Mouse (Mus musculus): Measurements from ENCODE around the gene Gm9789. TPM values are rescaled to one million over a fixed set of nuclear protein-coding genes. Genes with fewer than 3 reads are reported as not detected.
"Not testable (repeated sequence)": the region's sequence is repeated elsewhere in the genome, so short reads cannot be mapped to it uniquely, and the experiment has no call there.

The Gm9789 gene
- polyA plus RNA-seq (2015; fragmentation: Nextera tagmentation; extraction: Ambion mirVana) = not detected in 2 replicates

GRCm38 (mm10) chr16:89157652-89158051 lies at the start of gene Gm9789:
Gene Gm9789 (plus strand): TSS chr16:89157952.
- Histone ChIP-seq H3K9ac (replicated peaks) (no peak within 1 kb of the TSS), H3K27ac (replicated peaks) (no peak within 1 kb of the TSS), H3K4me2 (replicated peaks) (no peak within 1 kb of the TSS), H3K27me3 (no peaks in the 10 kb centered on the region), H3K36me3 (no peaks in the 10 kb centered on the region), H3K4me1 (no peaks in the 10 kb centered on the region), H3K9me3 (no peaks in the 10 kb centered on the region), H3K4me3 (no peak within 1 kb of the TSS)
- ATAC-seq (replicated peaks) = no peak
- 83% methylated on average over 4 of the region's 4 CpGs for WGBS

- no peak for ATAC-seq (replicated peaks)
Observed at GRCm38 (mm10) chr16:89140551-89140950, 17.2 kb upstream of the Gm9789 start, which contains the start of gene Gm6358. Gene Gm6358 (plus strand): TSS chr16:89140851.

GRCm38 (mm10) chr16:89150786-89151185 lies 7.0 kb upstream of the Gm9789 start, which contains the start of gene Gm10061:
Gene Gm10061 (plus strand): TSS chr16:89151086.
- no peaks in the 10 kb centered on the region for H3K9me3 ChIP-seq
- H3K36me3 ChIP-seq = no peaks in the 10 kb centered on the region
- H3K27me3 ChIP-seq = no peaks in the 10 kb centered on the region
- H3K4me1 ChIP-seq = no peaks in the 10 kb centered on the region
- 94% methylated on average over 1 of the region's 1 CpGs for WGBS
- H3K4me2 ChIP-seq (replicated peaks) = no peak within 1 kb of the TSS
- no peak within 1 kb of the TSS for H3K4me3 ChIP-seq
- ATAC-seq (replicated peaks) = no peak
- H3K9ac ChIP-seq (replicated peaks) = no peak within 1 kb of the TSS
- no peak within 1 kb of the TSS for H3K27ac ChIP-seq (replicated peaks)

More at GRCm38 (mm10) chr16:89140551-89140950, 17.2 kb upstream of the Gm9789 start, which contains the start of gene Gm6358:
- no peaks in the 10 kb centered on the region for H3K9me3 ChIP-seq
- H3K4me3 ChIP-seq = no peak within 1 kb of the TSS
- 97% methylated on average over 1 of the region's 1 CpGs for WGBS
- no peaks in the 10 kb centered on the region for H3K36me3 ChIP-seq
- no peak within 1 kb of the TSS for H3K9ac ChIP-seq (replicated peaks)
- no peak within 1 kb of the TSS for H3K4me2 ChIP-seq (replicated peaks)
- no peaks in the 10 kb centered on the region for H3K4me1 ChIP-seq
- H3K27me3 ChIP-seq = no peaks in the 10 kb centered on the region
- H3K27ac ChIP-seq (replicated peaks) = no peak within 1 kb of the TSS

- not testable (repeated sequence) for H3K4me2 ChIP-seq (replicated peaks); H3K36me3 ChIP-seq; H3K27ac ChIP-seq (replicated peaks); H3K9me3 ChIP-seq; ATAC-seq (replicated peaks); H3K9ac ChIP-seq (replicated peaks); H3K27me3 ChIP-seq; H3K4me1 ChIP-seq; H3K4me3 ChIP-seq
Observed at GRCm38 (mm10) chr16:89169190-89169589, 11.4 kb downstream of the Gm9789 start, which contains the start of gene Gm7735. Gene Gm7735 (plus strand): TSS chr16:89169490.

GRCm38 (mm10) chr16:89174435-89174834 lies 16.7 kb downstream of the Gm9789 start, which contains the start of gene 1110057P08Rik:
Gene 1110057P08Rik (plus strand): TSS chr16:89174735.
- no peaks in the 10 kb centered on the region for H3K27me3 ChIP-seq
- no peaks in the 10 kb centered on the region for H3K9me3 ChIP-seq
- no peak within 1 kb of the TSS for H3K9ac ChIP-seq (replicated peaks)
- 81% methylated on average over 2 of the region's 2 CpGs for WGBS
- no peak within 1 kb of the TSS for H3K27ac ChIP-seq (replicated peaks)
- H3K4me3 ChIP-seq = no peak within 1 kb of the TSS
- no peak for ATAC-seq (replicated peaks)
- no peaks in the 10 kb centered on the region for H3K4me1 ChIP-seq
- no peak within 1 kb of the TSS for H3K4me2 ChIP-seq (replicated peaks)
- no peaks in the 10 kb centered on the region for H3K36me3 ChIP-seq

GRCm38 (mm10) chr16:89188621-89189020 lies 30.9 kb downstream of the Gm9789 start:
- ATAC-seq (replicated peaks) = no peak
- Histone ChIP-seq H3K36me3 (no peaks in the 10 kb centered on the region), H3K9ac (replicated peaks) (no peak overlapping the region), H3K27ac (replicated peaks) (no peak overlapping the region), H3K9me3 (no peaks in the 10 kb centered on the region), H3K4me3 (no peak overlapping the region), H3K4me2 (replicated peaks) (no peak overlapping the region), H3K27me3 (no peaks in the 10 kb centered on the region), H3K4me1 (no peaks in the 10 kb centered on the region)
- 86% methylated on average over 4 of the region's 4 CpGs for WGBS

- no peak within 1 kb of the TSS for H3K4me3 ChIP-seq
- H3K4me1 ChIP-seq = no peaks in the 10 kb centered on the region
- no peaks in the 10 kb centered on the region for H3K27me3 ChIP-seq
- H3K9me3 ChIP-seq = no peaks in the 10 kb centered on the region
- H3K4me2 ChIP-seq (replicated peaks) = no peak within 1 kb of the TSS
- ATAC-seq (replicated peaks) = no peak
- H3K27ac ChIP-seq (replicated peaks) = no peak within 1 kb of the TSS
- H3K36me3 ChIP-seq = no peaks in the 10 kb centered on the region
- H3K9ac ChIP-seq (replicated peaks) = no peak within 1 kb of the TSS
- 87% methylated on average over 1 of the region's 1 CpGs for WGBS
Observed at GRCm38 (mm10) chr16:89205561-89205960, 47.8 kb downstream of the Gm9789 start, which contains the start of gene Krtap20-2. Gene Krtap20-2 (plus strand): TSS chr16:89205861.

Other genes with a start within 250 kb of the Gm9789 start
- not detected in 2 replicates for gene Krtap19-9b, start 225.7 kb upstream of the Gm9789 start, polyA plus RNA-seq (2015; fragmentation: Nextera tagmentation; extraction: Ambion mirVana)
- gene Krtap16-3, start 195.1 kb upstream of the Gm9789 start, polyA plus RNA-seq (2015; fragmentation: Nextera tagmentation; extraction: Ambion mirVana) = not detected in 2 replicates
- gene Krtap22-2, start 147.2 kb upstream of the Gm9789 start, polyA plus RNA-seq (2015; fragmentation: Nextera tagmentation; extraction: Ambion mirVana) = not detected in 2 replicates
- gene Gm10229, start 142.7 kb upstream of the Gm9789 start, polyA plus RNA-seq (2015; fragmentation: Nextera tagmentation; extraction: Ambion mirVana) = not detected in 2 replicates
- not detected in 2 replicates for gene Krtap6-1, start 126.3 kb upstream of the Gm9789 start, polyA plus RNA-seq (2015; fragmentation: Nextera tagmentation; extraction: Ambion mirVana)
- gene Gm10228, start 116.5 kb upstream of the Gm9789 start, polyA plus RNA-seq (2015; fragmentation: Nextera tagmentation; extraction: Ambion mirVana) = not detected in 2 replicates
- not detected in 2 replicates for gene Krtap6-5, start 110.1 kb upstream of the Gm9789 start, polyA plus RNA-seq (2015; fragmentation: Nextera tagmentation; extraction: Ambion mirVana)
- not detected in 2 replicates for gene 1110025L11Rik, start 94.0 kb upstream of the Gm9789 start, polyA plus RNA-seq (2015; fragmentation: Nextera tagmentation; extraction: Ambion mirVana)
- not detected in 2 replicates for gene Krtap6-3, start 73.9 kb upstream of the Gm9789 start, polyA plus RNA-seq (2015; fragmentation: Nextera tagmentation; extraction: Ambion mirVana)
- not detected in 2 replicates for gene Gm6358, start 17.1 kb upstream of the Gm9789 start, polyA plus RNA-seq (2015; fragmentation: Nextera tagmentation; extraction: Ambion mirVana)
- not detected in 2 replicates for gene Gm10061, start 6.9 kb upstream of the Gm9789 start, polyA plus RNA-seq (2015; fragmentation: Nextera tagmentation; extraction: Ambion mirVana)
- not detected in 2 replicates for gene Gm7735, start 11.5 kb downstream of the Gm9789 start, polyA plus RNA-seq (2015; fragmentation: Nextera tagmentation; extraction: Ambion mirVana)
- not detected in 2 replicates for gene 1110057P08Rik, start 16.8 kb downstream of the Gm9789 start, polyA plus RNA-seq (2015; fragmentation: Nextera tagmentation; extraction: Ambion mirVana)
- gene Krtap20-2, start 47.9 kb downstream of the Gm9789 start, polyA plus RNA-seq (2015; fragmentation: Nextera tagmentation; extraction: Ambion mirVana) = not detected in 2 replicates
- gene Krtap21-1, start 245.9 kb downstream of the Gm9789 start, polyA plus RNA-seq (2015; fragmentation: Nextera tagmentation; extraction: Ambion mirVana) = not detected in 2 replicates